Mouse (Mus musculus): ENCODE results near the gene Cherp.
A peak's percentile ranks its signal among the peaks of the same experiment; 100 is the strongest.

The Cherp gene

DNA sequence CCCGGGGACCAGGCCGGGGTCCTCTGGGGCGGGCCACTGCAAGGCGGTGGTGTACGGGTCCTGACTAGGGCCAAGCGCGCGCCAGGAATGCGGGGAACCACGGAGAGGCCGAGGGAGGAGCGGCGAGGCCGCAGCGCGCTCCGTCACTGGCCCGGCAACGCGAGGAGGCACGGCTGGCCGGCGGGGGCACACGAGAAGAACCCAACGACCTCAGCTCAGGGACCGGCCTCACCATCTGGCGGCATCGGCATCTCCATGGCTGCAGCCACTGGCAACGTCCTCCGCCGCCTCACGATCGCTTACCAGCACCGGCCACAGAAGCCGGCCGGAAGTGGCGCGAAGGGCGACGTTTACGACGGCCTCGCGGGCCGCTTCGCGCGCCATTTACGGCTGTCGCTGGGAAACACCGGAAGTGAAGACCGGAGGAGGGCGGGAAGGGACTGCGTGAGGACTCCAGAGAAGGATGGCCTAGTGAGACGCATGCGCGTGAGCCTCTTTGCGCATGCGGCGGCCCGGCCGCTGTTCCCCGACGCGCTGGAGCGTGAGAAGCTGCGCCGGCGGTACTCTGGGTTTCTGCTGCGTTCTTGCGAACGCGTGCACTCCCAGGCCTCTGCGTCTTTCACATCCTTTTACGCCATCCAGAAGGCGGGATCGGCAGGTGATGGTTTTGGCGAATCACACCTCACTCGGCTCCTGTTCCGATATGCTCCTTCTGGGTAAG, at the start of gene Cherp:
TSS of gene Cherp (minus strand) at position 401 of the 721 bp plus-strand sequence.
- DNase-seq (ENCODE audit: low spot score) = peak; percentile 90

DNA sequence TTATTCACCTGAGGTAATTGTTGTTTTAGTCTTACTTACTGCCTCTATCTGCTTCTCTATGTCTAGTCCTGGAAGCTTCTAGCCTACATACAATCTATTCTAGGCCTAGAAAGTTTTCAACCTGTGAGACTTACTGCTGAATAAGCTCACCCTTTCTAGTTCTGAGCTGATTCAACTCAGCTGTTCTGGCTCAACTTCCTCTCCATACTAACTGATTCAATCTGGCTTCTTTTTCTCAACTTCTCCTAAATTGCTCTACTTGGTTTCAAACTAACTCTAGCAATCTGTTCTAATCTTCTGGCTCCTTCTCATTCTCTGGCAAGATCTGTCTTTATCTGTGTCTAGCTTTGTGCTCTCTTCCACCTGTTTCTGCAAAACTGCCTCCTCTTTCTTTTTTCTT, 46.9 kb upstream of the Cherp start:
- no peak for DNase-seq (ENCODE audit: low spot score)

DNA sequence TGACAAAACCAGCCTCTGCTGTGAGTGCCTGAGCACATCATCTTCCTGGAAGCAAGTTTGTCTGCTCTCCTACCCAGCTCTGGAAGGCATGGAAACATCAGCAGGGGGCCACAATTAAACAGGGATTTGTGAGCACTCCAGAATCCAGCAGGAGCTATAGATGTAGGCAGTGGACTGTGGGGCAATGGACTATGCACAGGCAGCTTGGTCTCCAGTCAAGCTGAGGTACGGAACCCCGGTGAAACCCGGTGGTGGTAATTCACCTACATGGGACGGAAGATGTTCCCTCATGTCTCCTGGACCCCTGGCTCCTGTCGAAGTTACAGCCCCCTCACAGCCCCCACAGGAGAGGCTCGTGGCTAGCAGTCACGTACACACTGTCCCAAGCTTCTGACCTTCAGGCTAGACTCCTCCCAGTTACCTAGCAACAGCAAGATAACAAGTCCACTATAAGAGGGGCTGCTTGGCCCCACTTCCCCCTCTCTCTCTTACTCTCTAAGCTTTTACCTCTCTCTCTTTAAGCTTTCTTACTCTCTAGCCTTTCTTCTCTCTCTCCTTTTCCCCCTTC, 42.5 kb upstream of the Cherp start:
- DNase-seq (ENCODE audit: low spot score) = no peak

DNA sequence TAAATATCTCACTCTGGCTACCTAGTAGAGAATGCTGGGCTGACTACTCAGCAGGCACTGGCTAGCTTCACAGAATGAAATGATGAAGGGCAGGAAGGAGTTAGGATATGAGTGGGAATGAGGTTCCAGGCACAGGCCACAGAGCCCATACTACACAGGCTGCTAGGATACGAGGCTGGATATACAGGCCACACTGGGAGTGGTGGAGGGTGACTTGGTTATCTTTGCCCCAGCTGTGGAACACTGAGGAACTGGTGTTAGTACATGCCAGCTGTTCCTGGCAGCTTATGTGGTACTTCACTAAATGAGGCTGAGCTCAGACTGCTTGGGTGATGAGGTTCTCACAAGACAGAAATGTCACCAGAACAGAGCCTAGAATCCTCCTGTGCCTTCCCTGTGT, 38.1 kb upstream of the Cherp start:
- DNase-seq (ENCODE audit: low spot score) = no peak

DNA sequence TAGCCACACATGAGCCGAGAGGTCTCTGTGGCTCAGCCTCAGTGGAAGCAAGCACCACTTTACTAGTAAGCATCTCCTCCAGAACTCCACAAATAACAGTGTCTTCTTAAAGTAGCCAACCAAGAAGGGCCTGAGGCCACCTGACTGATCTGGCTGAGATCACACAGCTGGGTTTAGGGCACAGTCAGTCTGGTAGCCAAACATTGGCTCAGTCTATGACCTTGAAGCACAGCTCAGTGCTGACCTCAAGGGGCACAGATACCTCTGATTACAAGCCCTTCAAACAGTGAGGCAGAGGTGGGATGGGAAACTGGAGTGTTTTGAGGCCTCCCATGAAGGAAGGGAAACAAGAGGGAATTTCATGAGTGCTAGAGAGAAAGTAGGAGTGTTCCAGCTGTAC, 37.6 kb upstream of the Cherp start:
- DNase-seq (ENCODE audit: low spot score) = no peak

DNA sequence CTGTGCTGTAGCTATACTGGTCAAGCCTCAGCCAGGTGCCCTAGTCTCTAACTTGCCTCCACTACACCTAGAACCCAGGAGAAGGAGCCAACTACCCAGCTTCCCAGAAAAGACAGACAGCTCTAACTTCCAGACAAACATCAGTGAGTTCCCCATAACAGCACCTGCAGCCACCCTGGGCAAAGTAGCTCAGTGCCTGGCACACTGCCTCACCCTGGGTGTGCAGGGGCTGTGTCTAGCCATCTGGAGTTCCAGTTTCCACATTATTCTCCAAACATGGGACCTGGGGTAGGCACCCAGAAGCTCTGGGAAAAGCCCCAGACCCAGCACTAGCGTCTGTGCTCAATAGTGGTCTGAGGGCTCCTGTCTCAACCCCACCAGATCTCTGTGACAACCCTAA, 32.5 kb upstream of the Cherp start:
- DNase-seq (ENCODE audit: low spot score) = no peak

DNA sequence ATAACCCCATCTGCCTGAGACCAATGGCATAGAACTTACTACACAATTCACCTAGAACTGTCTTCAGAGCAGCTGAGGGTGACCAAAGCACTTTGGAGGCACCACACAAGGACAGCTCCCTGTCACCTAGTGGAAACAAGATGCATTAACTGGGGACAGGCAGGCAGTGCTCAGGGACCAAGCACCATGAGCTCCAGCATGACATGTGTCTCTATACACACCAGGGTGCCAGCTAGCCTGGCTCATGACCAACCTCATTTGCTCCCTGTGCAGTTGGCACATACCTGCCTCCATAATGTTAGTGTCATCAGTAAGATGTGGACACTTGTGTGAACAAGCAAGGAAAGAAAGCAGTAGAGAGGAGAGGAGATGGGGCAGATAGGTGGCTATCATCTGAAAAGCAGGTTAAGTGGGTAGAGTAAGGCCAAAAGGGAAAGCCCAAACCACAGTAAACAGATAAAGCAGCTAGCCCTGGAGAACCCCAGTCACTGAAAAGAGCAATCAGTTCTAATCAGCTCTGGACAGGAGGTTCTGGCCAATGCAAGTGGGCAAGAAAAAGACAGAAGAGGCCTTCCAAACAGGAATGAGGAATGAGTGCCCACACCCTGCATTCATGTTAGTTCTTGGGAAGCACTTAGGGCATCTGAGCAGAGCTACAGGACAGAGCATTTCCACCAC, 29.8 kb upstream of the Cherp start:
- DNase-seq (ENCODE audit: low spot score) = no peak

DNA sequence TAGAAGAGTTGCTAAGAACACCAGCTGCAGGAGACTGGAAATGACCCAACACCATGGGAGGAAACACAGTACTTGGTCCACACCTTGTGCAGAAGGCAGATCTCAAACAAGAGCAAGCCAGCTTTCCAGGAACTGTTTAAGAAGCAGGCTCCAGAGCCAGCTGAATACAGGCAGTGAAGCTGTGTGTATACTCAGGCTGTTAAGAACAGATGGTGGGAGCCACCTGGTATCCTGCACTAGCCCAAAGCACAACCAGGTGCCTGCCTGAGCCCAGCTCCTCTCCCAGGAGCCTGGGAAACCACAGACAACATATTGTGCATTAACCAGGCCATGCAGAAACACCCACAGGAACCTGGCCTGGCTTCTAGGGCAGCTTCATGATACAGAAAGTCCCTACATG, 29.1 kb upstream of the Cherp start:
- no peak for DNase-seq (ENCODE audit: low spot score)

DNA sequence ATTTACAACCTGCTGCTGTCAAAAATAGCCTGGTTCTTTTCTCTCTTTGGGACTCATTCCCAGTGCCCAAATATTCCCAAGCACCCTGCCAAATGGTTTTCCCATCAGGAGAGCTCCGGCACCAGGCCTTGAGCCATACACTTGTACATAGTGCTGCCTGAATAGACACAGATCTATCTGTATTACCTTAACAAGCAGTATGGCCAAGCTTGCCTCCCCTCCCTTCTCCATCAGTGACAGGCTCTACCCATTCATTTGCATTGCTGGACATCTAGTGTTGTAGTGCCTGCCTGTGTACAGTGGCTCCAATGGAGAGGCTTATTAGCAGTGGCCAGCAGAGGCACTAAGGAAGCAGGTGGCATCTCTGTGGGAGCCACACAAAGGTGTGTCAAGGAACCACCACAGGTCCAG, 25.5 kb upstream of the Cherp start:
- no peak for DNase-seq (ENCODE audit: low spot score)

DNA sequence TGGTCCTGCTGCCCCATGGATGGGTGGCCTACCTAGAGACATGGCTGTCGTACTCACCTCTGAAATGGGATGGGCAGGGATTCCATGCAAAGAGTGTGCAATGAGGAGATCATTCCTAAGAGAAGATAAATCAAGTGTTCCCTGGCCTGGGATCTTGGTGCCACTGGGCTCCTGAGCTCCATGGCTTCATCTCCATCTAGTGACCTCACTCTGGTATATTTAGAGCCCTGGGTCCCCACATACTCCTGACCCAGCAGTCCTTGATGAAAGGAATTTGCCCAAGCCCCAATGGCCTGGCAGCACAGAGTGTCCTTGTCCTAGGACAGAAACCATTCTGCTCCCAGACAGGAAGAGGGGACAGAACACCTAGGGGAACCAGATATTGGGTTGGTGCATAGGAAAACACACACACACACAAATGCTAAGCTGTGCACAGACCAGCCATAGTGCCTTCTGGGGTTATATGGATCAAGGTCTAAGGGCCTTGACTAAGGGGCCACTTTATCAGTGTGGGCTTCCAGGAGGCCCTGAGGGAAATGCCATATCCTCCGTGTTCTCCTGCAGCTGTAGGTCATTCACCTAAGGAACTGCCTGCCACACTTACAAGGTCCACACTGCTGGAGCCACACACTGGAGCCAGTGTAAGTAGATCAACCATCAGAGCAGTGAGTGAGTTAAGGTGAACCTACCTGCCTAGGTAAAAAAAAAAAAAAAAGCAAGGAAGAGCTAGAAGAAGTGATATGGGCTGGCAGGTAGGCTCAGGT, 24.7 kb upstream of the Cherp start:
- no peak for DNase-seq (ENCODE audit: low spot score)

DNA sequence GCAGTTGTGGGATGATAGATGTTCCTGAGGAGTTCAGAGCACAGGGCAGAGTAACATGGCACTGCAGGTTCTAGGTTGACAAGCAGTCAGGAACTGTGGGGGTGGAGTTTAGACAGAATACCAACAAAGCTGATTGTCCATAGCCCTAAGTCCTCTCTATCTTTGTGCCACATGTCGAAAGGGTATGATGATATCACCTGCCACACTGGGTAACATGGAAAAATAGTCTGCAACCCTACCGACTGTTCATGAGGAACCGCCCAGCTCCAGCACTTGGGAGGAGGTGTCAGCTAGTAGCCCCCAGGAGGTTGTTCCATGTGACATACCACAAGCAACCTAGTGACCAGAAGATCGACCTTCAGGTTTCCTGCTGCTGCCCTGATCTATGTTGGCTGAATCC, 23.5 kb upstream of the Cherp start:
- DNase-seq (ENCODE audit: low spot score) = no peak

DNA sequence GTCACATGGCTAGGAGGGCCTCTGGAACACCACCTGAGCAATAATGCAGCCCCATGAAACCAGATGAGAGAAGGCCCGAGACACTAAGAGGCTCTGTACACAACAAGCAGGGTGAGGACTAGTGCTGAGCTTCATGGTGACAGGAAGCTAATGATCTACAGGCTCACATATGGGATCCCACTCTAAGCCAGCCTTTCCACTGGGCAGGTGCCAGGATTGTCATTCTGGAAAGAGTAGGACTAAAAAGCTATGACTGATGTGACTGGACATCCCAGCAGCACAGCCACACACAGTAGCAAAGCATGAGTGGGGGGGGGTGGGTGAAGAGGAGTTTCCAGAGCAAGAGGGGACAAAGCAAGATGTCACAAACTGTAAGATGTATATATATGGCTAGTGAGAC, 22.9 kb upstream of the Cherp start:
- DNase-seq (ENCODE audit: low spot score) = no peak

DNA sequence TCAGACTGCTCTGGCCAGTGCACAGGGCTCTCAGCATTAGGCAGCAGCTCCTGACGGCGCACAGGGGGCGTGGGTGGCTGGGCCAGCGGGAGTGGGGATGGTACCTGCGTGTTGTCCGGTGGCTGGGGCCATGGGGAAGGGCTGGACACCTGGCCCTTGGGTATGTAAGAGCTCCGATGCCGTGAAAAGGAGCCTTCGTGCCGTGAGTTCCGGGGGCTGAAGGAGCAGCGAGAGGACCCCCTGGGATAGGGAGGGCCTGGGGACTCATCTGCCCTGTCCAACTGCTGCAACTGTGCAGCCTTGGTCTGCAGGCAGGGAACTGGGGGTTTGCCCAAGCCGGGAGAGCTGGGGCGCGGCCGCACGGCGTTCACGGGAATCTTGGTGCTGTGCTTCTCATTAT, 21.2 kb upstream of the Cherp start:
- no peak for DNase-seq (ENCODE audit: low spot score)

DNA sequence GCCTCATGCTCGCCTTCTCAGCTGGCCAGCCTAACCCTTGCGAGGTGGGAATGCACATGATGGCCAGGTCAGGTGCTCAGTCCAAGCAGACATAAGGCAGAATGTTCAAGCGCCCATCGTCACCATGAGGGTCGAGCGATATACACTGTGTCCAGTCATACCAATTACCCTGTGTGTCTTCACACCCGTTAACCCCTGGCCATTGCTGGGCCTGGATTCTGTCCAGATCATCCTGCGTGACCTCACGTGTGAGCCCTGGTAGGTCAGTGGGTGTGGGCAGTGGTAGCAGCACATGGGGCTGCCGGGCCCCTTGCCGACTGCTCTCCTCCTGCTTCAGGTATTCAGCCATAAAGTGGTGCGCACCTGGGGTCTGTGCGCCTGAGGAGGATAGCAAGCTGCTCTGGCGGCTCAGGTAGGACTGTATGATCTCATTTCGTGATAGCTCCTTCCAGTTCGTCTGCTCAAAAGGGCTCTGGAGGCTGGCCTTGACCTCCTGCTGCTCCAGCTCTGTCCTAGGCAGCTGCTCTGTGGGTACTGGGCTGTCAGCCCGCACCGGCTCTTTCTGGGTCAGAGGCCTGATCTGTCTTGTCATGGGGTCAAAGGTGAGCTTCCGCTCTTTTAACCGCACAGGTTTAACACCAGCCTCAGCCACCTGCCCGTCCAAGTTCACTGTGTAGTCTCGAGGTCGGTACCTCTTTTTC, 20.5 kb upstream of the Cherp start:
- no peak for DNase-seq (ENCODE audit: low spot score)

DNA sequence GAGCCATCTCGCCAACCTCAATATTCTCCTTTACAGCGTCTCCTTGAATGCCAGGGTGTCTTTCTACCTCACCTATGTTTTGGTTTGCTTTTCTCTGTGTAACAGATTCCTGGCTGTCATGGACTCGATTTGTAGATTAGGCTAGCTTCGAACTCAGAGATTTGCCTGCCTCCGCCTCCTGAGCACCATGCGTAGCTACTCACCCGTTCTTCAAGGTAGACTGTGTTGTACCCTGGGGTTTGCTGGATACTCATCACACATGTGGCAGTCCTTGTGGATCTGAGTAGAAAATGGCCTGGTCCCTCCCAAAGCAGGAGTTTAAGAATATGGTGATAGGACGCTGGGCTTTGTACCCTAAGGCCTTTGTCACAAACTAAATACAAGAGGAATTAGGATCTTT, 18.4 kb upstream of the Cherp start:
- no peak for DNase-seq (ENCODE audit: low spot score)

DNA sequence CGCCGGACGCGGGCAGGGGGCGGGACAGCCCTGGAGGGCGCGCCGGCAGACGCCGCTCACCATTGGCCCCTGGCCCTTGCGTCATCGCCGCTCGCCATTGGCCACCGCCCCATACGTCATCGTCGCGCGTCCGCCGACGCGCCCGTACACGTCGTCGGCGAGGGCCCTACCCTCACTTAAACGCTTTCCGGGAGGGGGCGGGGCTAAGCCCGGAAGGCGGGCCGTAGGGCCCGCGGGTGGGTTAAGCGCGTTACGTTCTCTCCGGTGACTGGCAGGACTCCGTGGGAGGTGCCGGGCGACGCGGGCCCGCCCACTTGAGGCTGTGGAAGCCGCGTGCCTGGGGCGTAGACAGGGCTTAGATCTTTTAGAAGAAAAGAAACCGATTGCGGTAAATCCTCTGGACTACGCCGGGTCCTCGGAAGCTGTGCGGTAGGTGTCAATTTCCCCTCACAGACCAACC, 17.6 kb upstream of the Cherp start:
- DNase-seq (ENCODE audit: low spot score) = peak; percentile 100

DNA sequence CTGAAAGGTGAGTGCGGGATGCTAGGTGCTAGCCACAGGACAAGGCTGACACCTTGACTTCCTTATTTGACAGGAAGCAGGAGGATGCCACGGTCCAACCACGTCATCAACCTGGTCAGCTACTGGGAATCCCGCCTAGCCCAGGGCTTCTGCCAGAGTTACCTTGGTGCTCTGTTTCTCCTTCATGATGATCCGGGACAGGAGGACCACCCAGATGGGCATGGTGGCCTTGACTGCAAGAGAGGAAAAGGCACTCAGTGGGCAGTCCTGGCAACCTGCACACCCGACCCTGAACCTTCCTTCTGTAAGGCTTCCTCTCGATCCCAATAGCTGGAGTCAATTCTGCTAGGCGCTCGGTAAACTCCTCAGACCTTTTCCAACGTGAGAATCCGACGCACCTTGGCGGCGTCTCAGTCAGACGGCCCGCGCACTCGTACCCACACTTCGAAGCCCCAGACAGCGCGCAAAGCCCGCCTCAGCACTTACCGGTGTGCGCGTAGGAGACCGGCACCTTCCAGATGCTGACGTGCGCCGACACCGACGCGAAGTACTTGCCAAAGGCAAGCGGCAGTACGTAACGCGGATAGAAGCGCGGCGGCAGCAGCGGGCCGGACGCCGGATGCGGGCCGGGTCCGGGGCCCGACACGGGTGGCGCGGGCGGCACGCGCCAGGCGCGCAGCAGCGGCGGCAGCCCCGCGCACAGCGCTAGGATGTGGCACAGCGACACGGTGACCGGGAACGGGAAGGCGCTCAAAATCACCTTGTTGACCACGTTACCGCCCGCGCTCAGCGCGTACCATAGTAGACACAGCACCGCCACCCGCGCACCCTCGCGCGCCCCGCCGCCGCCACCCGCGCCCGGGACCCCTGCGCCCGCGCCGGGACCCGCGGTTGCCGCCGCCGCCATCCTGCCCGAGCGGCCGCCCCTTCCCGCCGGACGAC, 16.9 kb upstream of the Cherp start, which contains the start of gene Slc35e1:
TSS of gene Slc35e1 (minus strand) at position 935 of the 942 bp plus-strand sequence.
- no peak for DNase-seq (ENCODE audit: low spot score)

DNA sequence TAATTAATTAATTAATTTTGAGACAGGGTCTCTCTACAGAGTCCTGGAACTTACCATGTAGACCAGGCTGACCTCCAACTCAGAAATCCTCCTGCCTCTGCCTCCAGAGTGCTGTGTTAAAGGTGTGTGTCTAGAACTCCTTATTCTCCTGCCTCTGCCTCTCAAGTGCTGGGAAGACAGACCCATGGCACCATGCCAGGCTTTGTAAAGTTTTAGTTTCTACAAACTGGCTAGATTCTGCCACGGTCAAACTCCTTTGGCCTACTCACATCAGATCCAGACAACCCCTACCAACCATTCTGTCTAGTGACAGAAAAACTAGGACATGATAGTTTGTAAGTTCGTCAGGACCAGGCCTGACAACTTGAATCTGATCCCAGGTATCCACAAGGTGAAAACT, 16.0 kb upstream of the Cherp start:
- no peak for DNase-seq (ENCODE audit: low spot score)

DNA sequence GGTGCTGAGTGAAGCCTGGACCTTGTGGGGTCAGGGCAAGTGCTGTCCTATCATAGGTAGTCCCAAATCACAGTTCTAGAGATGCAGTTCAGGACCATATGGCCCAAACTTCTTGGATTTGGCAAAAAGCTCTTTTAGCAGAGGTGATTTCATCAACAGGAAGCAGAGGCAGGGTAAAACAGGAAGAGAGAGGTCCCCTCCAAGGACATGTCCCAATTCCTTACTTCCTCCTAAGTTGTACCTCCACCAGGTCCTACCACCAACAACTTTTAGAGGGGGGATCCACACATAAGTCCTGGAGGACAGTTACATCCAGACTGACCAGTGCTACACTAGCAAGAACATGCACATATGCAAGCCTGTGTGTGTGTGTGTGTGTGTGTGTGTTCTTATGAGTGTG, 12.0 kb upstream of the Cherp start:
- no peak for DNase-seq (ENCODE audit: low spot score)

DNA sequence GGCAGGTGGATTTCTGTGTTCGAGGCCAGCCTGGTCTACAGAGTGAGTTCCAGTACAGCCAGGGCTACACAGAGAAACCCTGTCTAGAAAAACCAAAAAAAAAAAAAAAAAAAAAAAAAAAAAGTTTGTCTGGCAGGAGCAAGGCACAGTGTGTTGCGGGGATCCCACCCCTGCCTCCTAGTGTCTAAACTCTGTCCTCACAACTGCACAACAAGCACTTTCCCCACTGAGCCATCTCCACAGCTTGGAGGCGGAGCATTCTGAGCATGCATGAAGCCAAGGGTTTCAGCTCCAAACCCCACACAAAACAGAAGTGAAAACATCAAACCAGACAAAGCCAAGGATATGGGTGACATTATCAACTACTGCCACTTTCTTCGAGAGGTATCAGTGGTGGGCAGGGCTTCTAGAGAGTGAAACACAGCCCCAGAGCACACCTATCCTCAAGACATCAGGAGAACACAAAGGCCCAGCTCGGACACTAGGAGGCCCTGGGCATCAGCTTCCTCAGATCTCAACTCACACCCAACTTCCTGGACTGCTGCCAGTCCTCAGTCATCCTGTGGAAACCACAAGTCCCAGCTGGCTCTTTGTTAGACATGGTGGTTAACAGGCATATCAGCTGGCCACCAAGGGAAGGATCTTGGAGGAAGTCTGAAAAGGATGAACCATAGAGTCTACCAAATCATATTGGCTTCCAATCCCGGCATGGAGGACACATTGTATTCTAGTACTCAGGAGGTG, 10.6 kb upstream of the Cherp start:
- no peak for DNase-seq (ENCODE audit: low spot score)
